8 mouse cellular contexts compared by ENCODE assay signal in the genomic region with DNA sequence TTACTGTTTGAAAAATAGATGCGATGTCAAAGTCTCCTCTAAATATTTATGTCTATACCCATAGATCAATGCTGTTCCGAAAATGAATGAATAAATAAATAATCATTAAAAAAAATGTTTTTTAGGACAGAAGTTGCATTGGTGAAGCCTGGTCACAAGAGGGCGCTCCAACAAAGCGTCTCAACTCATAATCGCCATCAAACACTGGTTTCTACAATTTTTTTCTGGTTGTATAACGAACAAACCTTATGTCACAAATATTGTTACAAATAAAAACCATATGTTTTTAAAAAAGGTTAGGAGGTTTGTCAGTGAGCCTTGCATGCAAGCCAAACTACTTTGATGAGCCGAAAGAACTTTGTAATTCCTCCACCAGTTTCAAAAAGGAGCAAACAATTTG. TPM values are rescaled to one million over a fixed set of nuclear protein-coding genes. Genes with fewer than 3 reads are reported as not detected.
DNase-seq lines count a peak whose midpoint lies in the region; ATAC-seq and TF ChIP-seq lines count a peak whose summit lies in the region.
"Had no signal": no experiment of that assay in that cellular context is flagged by ENCODE, and none has a peak within 500 bp of the region (broad histone marks: within the 10 kb centered on the region; RNA-seq: fewer than 3 reads in every experiment).

No protein-coding gene starts in this region.

- no peak overlapping the region for H3K4me2 ChIP-seq in intestine, embryonic 14.5 days (ENCODE audit: low read length)
- no peak overlapping the region for H3K4me2 ChIP-seq in intestine, embryonic 16.5 days (ENCODE audit: low read depth, low read length)
- H3K4me2 ChIP-seq in liver, embryonic 14.5 days (ENCODE audit: low read depth) = no peak overlapping the region
- H3K4me2 ChIP-seq: heart, embryonic 15.5 days had no signal

- TF ChIP-seq CTCF in liver, embryonic 14.5 days (IDR thresholded peaks at IDR 0.05; ENCODE audit: low read depth) = peak; percentile 59

- no peak for ATAC-seq in intestine, embryonic 14.5 days (replicated peaks; ENCODE audit: low FRiP score, low TSS enrichment, low read depth)
- ATAC-seq in intestine, embryonic 16.5 days = no peak
- ATAC-seq in liver, embryonic 14.5 days (ENCODE audit: insufficient read depth) = no peak

- no peaks in the 10 kb centered on the region for H3K36me3 ChIP-seq in intestine, embryonic 14.5 days (ENCODE audit: control insufficient read depth, insufficient read depth, low read length)
- H3K36me3 ChIP-seq in intestine, embryonic 16.5 days (ENCODE audit: control insufficient read depth, insufficient read depth, low read length) = no peaks in the 10 kb centered on the region
- H3K36me3 ChIP-seq in liver, embryonic 14.5 days (replicated peaks; ENCODE audit: control insufficient read depth, insufficient read depth, low read depth) = no peaks in the 10 kb centered on the region
- H3K36me3 ChIP-seq: heart, embryonic 15.5 days had no signal

- H3K27ac ChIP-seq in intestine, embryonic 14.5 days (ENCODE audit: low read depth) = no peak overlapping the region
- H3K27ac ChIP-seq in intestine, embryonic 16.5 days (ENCODE audit: low read length) = no peak overlapping the region
- no peak overlapping the region for H3K27ac ChIP-seq in liver, embryonic 14.5 days
- H3K27ac ChIP-seq: heart, embryonic 15.5 days had no signal

- no peak overlapping the region for H3K9ac ChIP-seq in intestine, embryonic 14.5 days (ENCODE audit: low read length)
- H3K9ac ChIP-seq in intestine, embryonic 16.5 days (ENCODE audit: low read depth, low read length) = no peak overlapping the region
- no peak overlapping the region for H3K9ac ChIP-seq in liver, embryonic 14.5 days (replicated peaks)
- H3K9ac ChIP-seq: heart, embryonic 15.5 days had no signal

- no peak overlapping the region for H3K4me3 ChIP-seq in intestine, embryonic 14.5 days (ENCODE audit: low read depth, low read length)
- no peak overlapping the region for H3K4me3 ChIP-seq in intestine, embryonic 16.5 days (ENCODE audit: low read length)
- H3K4me3 ChIP-seq in liver, embryonic 14.5 days (ENCODE audit: insufficient read depth in 1 of 2, low read depth in 2 of 2, low read length in 2 of 2) = no peak overlapping the region
- H3K4me3 ChIP-seq: heart, embryonic 15.5 days had no signal

- 16% methylated on average over 7 of the region's 7 CpGs for WGBS in intestine, embryonic 14.5 days
- 14% methylated on average over 7 of the region's 7 CpGs for WGBS in intestine, embryonic 16.5 days
- 12% methylated on average over 7 of the region's 7 CpGs for WGBS in liver, embryonic 14.5 days (ENCODE audit: insufficient replicate concordance)

- H3K27me3 ChIP-seq in intestine, embryonic 14.5 days (replicated peaks; ENCODE audit: control insufficient read depth, insufficient read depth, low read length) = 0 out of 2 replicates have a peak, but pooled peaks cover 6% of the 10 kb centered on the region
- H3K27me3 ChIP-seq in intestine, embryonic 16.5 days (replicated peaks; ENCODE audit: control insufficient read depth, insufficient read depth, low read length) = no peaks in the 10 kb centered on the region
- no peaks in the 10 kb centered on the region; the same call in 1 of the 2 replicates for H3K27me3 ChIP-seq in liver, embryonic 14.5 days (ENCODE audit: control insufficient read depth, insufficient read depth, low read length)

- TF ChIP-seq EP300 in liver, embryonic 14.5 days (IDR thresholded peaks at IDR 0.05; ENCODE audit: low read depth) = no peak

- H3K9me3 ChIP-seq in intestine, embryonic 14.5 days (ENCODE audit: control insufficient read depth, low read length) = no peaks in the 10 kb centered on the region
- no peaks in the 10 kb centered on the region; the same call in 1 of the 2 replicates for H3K9me3 ChIP-seq in intestine, embryonic 16.5 days (ENCODE audit: control insufficient read depth, low read length)
- no peaks in the 10 kb centered on the region for H3K9me3 ChIP-seq in liver, embryonic 14.5 days (ENCODE audit: control insufficient read depth, low read length)
- H3K9me3 ChIP-seq: heart, embryonic 15.5 days had no signal

- H3K4me1 ChIP-seq in intestine, embryonic 14.5 days (replicated peaks; ENCODE audit: control insufficient read depth, insufficient read depth, low read length) = no peaks in the 10 kb centered on the region
- H3K4me1 ChIP-seq in intestine, embryonic 16.5 days (ENCODE audit: control insufficient read depth, insufficient read depth, low read length) = no peaks in the 10 kb centered on the region
- H3K4me1 ChIP-seq in liver, embryonic 14.5 days (replicated peaks; ENCODE audit: control insufficient read depth in 2 of 2, insufficient read depth in 2 of 2, low read length in 1 of 2) = no peaks in the 10 kb centered on the region
- H3K4me1 ChIP-seq: heart, embryonic 15.5 days had no signal

- DNase-seq in intestine, embryonic 14.5 days (ENCODE audit: low spot score) = peak; percentile 72
- DNase-seq in urinary bladder, postnatal 25 days (ENCODE audit: low spot score) = peak; percentile 45
- no peak for DNase-seq in urinary bladder, postnatal 36 days (ENCODE audit: low spot score in 2 of 2)
- peak; percentile 16 for DNase-seq in c-Kit-positive CD71-positive TER-119-positive erythroid progenitor cells, embryonic 14.5 days (ENCODE audit: low spot score)
- no peak for DNase-seq in liver, embryonic 14.5 days (ENCODE audit: low read depth in 3 of 3, low spot score in 3 of 3)
- DNase-seq in ovary, adult 18-20 months (ENCODE audit: low spot score) = no peak

RNA-seq across cellular contexts. Expression of gene Anxa2, which starts 52.2 kb away (rescaled TPM):
- polyA plus RNA-seq in intestine, embryonic 14.5 days (2014; fragmentation: Nextera tagmentation; extraction: Ambion mirVana) = 377 and 383 TPM in 2 replicates
- polyA plus RNA-seq in intestine, embryonic 16.5 days (2015; fragmentation: Nextera tagmentation; extraction: Ambion mirVana) = 599 and 614 TPM in 2 replicates
- 49.7 and 65.6 TPM in 2 replicates for polyA plus RNA-seq in liver, embryonic 14.5 days (2012; rRNA removed)
- 88.3 and 99.8 TPM in 2 replicates for polyA plus RNA-seq in liver, embryonic 14.5 days (2014; fragmentation: Nextera tagmentation; extraction: Ambion mirVana)

Comparison
In these comparisons a context has a peak if more than half of its experiments do, and no peak if none do; other contexts are left out.
1. DNase-seq: peak in intestine, embryonic 14.5 days (single experiment), urinary bladder, postnatal 25 days (single experiment) and c-Kit-positive CD71-positive TER-119-positive erythroid progenitor cells, embryonic 14.5 days (single experiment); none in urinary bladder, postnatal 36 days (0 of 2), liver, embryonic 14.5 days (0 of 3) and ovary, adult 18-20 months (single experiment).